Mouse (Mus musculus): ENCODE results near the gene Gm10382. TPM values are rescaled to one million over a fixed set of nuclear protein-coding genes. Genes with fewer than 3 reads are reported as not detected.
"Not testable (repeated sequence)": the region's sequence is repeated elsewhere in the genome, so short reads cannot be mapped to it uniquely, and the experiment has no call there.

The Gm10382 gene
- total RNA-seq, 2 experiments from 2014 or later, result 0.24 TPM; not detected in 1

DNA sequence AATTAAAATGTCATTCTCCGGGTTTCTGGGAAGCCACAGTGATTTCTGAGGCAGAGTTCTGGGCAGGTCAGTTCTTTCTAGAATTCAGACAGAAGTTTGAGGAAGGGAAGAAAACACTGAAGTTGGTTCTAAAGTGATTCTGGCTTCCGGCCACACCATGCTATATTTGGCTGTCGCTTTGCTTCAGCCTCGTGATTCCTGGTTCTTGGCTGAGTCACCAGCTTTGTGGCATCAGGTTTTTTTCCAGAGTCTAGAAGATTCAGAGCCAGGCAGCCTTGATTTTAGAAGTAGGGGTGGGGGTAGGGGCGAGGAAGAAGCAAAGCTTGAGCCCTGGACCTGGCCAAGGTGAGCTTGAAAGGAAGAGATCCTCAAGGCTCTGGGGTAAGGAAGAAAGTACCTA, 2.5 kb downstream of the Gm10382 start:
- intact Hi-C loops (cut with DNase I), result no loop called here
- peak; percentile 68 to 78 for DNase-seq

DNA sequence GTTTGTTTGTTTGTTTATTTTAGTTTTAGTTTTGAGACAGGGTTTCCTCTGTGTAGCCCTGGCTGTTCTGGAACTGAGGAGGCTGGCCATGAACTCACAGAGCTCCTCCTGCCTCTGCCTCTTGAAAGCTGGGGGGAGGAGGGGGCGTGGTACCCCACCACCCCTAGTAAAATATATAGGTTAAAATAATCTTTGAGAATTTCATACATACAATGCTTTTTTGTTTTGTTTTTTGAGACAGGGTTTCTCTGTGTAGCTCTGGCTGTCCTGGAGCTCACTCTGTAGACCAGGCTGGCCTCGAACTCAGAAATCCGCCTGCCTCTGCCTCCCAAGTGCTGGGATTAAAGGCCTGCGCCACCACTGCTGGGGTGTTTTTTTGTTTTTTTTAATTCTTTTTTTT, 3.1 kb downstream of the Gm10382 start:
- intact Hi-C loops (cut with DNase I); DNase-seq: not testable (repeated sequence)

DNA sequence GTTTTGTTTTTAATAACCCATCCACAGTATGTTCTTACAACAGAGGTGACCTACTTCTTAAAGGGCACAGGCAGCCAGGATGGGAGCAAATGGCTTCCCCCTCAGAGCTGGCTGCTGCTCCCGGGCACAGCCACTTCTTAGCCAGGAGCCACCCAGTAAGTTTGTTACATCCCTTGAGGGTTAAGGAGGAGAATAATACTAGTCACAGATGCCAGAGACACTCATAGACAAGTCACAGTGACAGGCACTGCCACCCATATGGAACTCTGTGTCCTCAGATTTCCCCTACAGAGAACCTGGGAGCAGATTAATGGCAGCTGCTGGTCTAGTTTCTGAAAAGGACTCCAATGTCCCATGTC, 3.5 kb downstream of the Gm10382 start:
- DNase-seq, result no peak
- intact Hi-C loops (cut with DNase I), result no loop called here

DNA sequence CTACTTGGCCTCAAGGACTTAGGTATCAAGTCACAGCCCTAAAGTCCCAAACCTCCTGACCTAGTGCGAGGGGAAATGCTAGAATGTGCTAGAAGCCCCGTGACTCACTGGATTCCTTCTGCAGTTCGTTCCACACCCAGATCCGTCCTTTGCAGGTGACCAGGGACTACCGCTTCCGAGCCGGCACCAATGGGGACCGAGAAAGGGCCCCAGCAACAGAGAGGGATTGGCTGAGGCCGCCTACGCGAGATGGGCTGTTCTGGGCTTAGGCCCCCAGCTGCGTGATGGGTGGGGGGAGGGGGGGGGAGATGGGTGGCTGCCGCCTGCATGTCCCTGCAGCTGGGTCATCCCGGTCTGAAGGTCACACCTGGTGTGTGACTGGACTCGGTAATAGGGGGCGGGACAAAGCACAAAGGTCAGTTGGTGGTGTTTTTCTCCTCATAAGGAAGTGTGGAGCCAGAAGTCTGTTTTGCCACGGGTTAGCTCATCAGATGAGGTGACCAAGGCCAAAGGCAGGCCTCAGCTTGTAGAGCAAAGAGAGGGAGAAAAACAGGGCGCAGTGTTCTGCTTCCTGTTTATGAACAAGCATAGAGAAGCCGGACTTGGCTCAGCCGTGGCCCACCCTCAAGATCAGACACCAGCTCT, 4.0 kb downstream of the Gm10382 start:
- intact Hi-C loops (cut with DNase I), result no loop called here
- peak; percentile 96 to 97 for DNase-seq

DNA sequence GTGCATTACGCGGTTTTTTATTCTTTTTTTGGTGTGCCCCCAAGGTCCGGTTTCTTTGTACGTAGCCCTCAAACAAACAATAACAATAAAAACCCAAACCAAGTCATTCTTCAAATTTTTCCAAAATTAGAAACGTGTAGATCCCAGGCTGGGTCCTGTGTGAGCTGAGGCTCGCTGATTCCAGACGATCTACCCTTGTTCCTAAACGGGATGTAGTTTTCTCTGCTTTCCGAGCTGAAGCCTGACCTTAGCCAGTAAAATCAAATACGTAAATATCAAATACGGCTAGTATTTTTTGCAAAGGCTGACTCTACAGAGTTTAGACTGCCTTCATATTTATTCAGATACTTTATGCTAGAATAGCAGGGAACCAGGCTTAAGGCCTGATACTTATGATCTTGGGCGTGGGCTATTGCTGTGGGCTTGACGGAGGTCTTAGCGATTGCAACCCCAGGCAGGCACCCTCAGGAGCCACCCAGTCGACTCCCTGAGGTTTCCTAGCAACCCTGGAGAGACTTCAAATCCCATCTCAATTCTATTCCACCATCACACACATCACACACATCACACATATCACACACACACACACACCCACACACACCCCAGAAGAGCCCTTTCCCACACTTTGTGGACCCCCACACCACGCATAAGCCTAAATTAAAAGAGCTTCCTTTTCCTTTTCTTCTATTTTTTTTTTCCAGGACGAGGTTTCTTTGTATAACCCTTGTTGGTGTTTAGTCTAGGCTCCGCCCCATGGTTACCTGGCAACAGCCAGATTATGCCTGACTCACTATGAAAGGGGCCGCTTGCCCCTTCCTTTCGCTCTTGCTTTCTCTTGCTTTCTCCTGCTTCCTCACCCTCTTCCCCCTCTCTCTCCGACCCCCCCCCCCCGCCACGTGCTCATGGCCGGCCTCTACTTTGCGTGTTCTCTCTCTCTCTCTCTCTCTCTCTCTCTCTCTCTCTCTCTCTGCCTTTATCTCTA, 4.8 kb downstream of the Gm10382 start:
- DNase-seq, result peak; percentile 70 to 80
- intact Hi-C loops (cut with DNase I), result no loop called here

DNA sequence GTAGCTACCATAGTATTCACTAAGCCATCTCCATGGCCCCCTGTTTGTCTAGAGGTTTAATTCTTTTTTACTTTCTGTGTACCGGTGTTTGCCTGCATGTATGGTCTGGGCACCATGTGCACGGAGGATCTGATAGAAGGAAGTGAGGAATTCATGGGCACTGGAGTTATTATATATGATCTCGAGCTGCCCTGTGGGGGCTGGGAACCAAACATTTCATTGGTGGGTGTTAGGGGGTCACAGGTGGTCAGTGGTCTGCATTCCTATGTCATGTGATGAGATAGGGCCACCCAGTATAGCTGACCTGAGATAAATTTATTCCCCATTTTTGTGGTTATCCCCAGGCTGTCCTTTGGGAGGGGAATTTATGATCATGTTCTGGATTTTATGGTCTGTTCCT, 5.9 kb downstream of the Gm10382 start:
- no peak for DNase-seq
- intact Hi-C loops (cut with DNase I), result no loop called here

DNA sequence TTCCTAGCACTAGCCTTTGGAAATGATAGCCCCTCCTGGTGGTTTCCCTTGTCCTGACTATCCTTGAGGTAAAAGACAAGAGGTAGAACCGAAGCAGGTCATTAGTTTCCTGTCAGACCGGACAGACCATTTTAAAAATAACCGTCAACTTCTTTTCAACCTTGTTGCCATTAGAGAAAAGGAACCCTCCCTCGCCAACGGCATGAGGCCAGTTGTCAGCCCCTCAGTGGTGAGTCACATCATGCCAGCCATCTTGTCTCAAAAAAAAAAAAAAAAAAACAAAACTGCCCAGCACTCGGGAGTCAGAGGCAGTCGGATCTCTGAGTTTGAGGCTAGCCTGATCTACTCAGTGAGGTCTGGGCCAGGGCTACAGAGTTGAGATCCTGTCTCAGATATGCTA, 11.8 kb downstream of the Gm10382 start:
- DNase-seq, result no peak
- intact Hi-C loops (cut with DNase I), result no loop called here

DNA sequence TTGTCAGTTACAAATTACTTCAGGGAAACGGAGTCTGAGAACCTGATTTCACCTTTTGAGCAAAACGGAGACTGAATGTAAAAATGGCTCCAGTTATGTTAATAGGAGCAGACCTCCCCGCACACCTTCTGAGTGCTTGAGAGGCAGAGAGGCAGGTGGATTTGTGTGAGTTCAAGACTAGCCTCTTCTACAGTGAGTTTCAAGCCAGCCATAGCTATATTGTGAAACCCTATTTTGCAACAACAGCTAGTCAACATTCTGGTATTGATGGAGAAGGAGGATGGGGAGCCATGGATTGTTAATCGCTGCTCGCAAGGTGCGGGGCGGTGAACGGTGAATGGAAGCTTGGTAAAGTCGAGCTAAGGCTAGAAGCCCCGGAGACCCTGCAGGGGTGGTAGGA, 13.4 kb downstream of the Gm10382 start:
- intact Hi-C loops (cut with DNase I), result no loop called here

DNA sequence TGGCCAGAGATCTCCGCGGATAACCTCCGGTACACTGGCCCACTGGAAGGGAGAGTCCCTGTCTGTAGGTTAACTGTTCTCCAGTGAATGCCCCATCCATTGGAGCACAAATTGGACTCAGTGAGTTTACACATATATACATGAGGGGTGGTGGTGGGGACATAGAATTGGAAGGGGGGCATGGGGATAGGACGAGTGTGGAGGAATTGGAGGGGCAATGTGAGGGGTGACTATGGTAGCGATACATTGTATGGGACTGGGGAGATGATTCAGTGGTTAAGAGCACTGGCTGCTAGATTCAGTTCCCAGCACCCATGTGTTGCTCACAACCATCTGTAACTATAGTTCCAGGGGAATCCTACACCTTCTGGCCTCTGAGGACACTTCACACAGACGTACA, 13.9 kb downstream of the Gm10382 start:
- DNase-seq, result no peak
- intact Hi-C loops (cut with DNase I), result no loop called here

More for the DNA sequence above, 13.4 kb downstream of the Gm10382 start:
- DNase-seq, result no peak

DNA sequence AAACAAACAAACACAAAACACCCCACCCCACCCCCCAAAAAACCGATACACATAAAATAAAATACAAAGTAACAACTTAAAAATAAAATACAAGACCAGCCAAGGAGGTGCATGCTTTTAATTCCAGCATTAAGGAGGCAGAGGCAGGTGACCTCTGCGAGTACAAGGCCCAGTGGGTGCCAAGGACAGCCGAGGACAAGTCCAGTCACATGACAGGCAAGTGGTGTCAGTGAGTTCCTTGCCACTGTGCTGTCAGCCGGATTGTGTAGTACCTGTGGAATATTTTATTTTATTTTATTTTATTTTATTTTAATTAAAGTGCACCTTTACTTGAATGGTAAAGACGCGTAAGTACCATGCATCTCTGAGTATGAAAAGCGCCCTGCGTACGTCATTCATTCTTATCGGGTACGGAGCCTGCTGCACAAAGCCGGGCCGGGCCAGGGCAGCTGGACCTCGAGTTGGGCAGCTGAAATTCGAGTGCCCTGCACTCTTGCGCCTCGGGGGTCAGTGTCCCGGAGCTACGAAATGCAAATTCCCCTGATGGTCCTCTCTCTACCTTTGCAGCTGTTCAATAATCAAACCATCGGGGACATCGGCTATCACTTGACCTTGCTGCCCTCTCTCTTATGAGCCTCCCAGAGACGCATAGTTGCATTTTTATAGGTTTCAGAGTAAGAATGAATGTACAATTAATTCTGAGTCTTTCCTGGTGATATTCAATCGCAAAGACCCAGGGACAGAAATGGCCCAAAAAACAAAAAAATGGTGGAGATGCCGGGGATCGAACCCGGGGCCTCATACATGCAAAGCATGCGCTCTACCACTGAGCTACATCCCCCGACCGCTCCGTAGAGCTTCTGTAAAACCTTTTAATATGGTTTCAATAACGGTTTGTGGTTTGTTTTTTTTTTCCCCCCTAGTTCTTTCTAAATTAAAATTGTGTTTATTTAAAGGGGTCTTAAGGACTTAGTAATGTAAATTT, 14.7 kb downstream of the Gm10382 start:
- peak; percentile 68 to 74 for DNase-seq
- intact Hi-C loops (cut with DNase I), result loop anchor here (2.0 kb wide), 1 partner anchor 15 kb away; the partner anchor contains the start of gene Gm10382

DNA sequence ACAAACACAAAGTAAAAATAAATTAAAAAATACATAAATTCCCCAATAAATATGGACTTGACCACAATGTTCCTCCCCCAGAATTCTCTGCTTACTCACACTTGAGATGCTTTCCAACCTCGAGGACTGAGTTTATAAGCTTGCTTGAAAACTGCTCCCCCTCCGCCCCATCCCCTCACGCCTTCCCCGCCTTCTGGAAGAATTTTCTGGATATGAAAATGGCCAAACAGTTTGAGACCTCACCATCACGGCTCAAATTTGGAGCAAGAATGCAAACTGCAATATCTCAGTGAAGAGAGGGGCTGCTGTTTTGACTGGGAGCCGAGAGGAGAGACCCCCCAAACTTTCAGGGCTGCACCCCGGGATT, 15.4 kb downstream of the Gm10382 start:
- intact Hi-C loops (cut with DNase I), result loop anchor here (2.0 kb wide), 1 partner anchor 16 kb away; the partner anchor contains the start of gene Gm10382
- DNase-seq, result no peak

DNA sequence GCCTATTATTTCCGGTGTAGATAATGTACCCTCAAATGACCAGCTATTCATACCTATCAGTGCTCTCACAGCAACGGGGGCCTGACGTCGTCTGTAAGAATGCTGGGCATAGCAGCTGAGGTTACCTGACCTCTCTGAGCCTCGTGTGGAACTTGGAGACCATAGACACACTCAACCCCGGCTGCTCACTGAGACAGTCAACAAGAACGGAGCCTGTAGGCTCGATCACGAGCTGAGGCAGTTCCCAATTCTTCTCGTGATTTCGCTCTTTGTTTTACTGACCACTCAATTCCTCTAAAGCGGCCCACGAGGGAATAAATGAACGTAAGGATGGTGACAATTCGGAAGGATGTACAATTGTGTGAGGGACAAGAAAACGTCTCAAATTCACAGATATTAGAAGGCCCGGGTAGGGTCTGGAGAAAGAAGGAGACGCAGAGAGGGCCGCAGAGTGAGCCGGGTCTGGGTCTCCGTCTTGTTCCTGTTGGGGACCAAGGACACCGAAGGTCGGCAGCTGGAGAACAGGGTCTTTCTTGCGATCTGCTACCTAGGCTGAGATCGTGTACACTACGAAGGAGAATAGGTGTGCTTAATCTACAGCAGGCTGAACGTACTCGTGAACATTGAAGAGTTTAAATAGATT, 15.9 kb downstream of the Gm10382 start:
- DNase-seq, result peak; percentile 53 to 54
- intact Hi-C loops (cut with DNase I), result loop anchor here (2.0 kb wide), 1 partner anchor 16 kb away; the partner anchor contains the start of gene Gm10382

DNA sequence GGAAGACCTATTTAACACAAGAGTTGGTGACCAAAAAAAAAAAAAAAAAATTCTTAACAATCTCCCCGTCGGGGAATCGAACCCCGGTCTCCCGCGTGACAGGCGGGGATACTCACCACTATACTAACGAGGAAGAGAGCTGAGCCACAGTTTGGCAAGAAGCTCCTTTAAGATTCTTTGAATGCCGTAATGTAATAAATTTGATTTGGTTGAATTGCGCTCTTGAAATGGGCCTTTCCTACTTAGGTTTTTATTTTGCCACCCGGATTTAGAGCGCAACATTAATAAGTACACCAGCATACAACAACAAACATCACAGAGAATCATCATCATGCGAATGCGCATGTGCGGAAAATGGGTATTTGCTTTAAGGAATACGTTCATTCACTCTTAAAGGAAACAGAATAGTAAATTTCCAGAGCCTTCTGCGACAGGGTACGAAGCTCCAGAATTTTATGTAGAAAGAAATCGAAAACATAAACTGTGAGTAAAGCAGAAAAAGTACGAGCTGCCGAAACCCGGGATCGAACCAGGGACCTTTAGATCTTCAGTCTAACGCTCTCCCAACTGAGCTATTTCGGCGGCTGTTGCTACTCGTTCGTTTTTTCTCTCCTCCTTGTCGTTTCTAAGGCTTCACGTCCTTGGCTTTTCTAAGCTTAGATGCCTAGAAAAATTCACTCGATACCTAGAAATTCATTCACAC, 16.6 kb downstream of the Gm10382 start:
- peak; percentile 84 to 89 for DNase-seq
- intact Hi-C loops (cut with DNase I), result loop anchor here (2.0 kb wide), 1 partner anchor 17 kb away; the partner anchor contains the start of gene Gm10382

DNA sequence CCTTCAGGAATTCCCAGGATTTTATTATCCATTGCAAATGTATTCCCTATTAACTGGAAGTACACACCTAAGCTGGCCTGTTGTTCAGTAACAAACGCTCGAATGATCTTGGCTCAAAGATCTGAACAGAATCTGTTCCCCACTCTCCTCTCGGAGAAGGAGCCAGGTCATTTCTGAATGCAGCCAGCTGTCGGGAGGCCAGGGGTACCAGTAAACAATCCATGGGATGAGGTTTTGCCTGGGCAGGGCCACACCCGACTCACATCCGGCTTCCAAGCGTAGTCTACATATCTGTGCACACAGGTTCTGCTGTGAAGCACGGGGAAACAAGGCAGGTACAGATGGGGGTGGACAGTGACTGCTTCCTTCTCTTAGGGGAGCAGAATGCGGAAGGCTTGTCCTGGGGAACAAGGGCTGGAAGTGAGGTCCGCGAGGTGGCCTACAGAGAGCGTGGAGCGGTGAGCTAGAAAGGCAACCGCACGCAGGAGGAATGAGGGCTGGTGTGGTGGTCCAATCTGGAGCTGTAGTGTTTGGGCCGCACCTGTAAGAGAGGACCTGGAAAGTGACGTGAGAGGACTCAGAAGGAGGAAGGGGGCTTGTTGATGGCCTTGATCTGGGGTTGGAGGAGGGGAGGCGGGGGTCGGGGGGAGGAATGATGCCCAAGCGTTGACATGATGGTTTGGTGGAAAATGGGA, 17.3 kb downstream of the Gm10382 start:
- DNase-seq, result peak; percentile 64
- intact Hi-C loops (cut with DNase I), result no loop called here

DNA sequence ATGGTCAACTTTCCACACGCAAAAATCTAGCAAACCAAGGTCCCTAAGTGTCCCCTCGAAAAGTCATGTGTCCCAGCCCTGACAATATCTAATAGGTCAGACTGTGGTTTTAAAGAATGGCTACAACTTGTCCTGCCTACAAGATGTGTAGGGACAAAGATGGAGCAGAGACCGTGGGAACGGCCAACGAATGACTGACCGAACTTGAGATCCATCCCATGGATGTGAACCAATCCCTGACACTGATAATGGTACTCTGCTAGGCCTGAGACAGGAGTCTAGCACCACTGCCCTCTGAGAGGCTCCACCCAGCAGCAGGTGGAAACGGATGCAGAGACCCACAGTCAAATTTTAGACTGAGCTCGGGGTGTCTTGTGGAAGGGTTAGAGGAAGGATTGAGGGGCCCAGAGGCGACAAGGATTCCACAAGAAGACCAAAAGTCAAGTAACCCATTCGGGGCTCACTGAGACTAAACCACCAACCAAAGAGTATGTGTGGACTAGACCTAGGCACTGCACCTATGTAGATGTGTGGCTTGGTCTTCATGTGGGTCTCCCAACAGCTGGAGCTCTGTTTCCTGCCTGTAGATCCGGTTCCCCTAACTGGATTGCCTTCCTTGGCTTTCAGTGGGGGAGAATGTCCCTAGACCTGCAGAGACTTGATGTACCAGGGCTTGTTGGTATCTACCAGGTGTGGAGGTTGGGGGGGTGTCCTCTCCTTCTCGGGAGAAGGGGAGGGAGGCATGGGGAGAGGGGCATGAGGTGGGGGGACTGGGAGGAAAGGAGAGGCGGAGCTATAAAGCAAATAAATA, 18.1 kb downstream of the Gm10382 start:
- intact Hi-C loops (cut with DNase I), result no loop called here
- no peak for DNase-seq

DNA sequence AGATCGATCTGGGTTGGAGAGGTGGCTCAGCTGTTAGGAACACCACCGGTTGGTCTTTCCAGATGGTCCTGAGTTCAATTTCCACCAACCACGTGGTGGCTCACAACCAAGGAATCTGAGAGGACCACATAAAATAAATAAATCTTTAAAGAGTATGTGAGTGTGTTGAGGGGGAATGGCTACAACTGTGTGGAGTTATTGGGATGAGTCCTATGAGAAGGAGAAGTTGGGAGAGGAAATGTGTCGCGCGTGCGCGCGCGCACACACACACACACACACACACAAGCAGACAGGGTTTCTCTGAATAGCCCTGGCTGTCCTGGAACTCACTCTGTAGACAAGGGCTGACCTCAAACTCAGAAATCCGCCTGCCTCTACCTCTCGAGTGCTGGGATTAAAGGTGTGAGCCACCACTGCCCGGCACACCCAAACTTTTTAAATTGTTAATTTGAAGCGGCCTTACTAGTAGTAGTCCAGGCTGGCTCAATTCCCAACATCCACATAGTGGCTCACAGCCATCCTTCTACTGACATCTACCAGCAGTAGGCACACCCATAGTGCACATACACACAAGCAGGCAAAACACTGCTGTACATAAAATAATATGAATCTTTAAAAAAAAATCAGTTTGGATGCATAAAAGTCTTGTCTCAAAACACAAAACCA, 18.9 kb downstream of the Gm10382 start:
- intact Hi-C loops (cut with DNase I), result no loop called here
- no peak for DNase-seq

DNA sequence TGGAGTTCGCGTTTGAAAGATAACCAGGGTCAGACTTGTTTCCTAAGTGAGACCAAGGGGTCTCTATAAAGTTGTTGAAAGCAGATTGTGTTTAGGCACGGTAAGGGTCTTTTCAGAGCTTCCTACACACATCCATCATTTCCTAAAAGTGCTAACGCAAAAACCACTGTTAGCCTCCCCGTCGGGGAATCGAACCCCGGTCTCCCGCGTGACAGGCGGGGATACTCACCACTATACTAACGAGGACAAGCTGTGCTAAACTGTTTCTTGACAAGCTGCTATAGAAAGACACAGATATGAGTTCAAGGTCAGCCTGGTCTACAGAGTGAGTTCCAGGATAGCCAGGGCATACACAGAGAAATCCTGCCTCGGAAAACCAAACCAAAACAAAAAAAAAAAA, 19.7 kb downstream of the Gm10382 start:
- intact Hi-C loops (cut with DNase I), result no loop called here
- peak; percentile 81 to 82 for DNase-seq

Data from heart, postnatal 14 days (tissue).